Mouse (Mus musculus) cerebellum, adult 18-20 months (tissue): ENCODE measurements around the gene Col12a1.

Experiments
- DNase-seq, 2 experiments: peaks; one replicate each; pipeline ENCODE4 v3.0.0; 2021

The Col12a1 gene

DNA sequence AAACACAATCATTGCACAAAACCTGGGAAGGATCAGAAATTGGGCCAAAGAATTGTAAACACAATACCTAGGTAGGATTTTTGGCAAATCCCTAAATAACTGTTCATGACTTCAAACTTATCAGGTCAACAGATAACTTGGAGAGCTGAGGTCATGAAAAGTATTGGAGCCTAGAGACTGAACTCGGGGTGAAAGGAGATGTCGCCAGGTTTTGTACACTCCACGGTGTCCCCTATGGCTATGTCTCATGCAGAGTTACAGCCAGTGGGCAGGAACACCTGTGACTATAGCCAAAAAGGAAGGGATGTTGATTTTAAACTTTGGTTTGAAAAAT is 118.4 kb downstream of the Col12a1 start:
- no peak for DNase-seq

DNA sequence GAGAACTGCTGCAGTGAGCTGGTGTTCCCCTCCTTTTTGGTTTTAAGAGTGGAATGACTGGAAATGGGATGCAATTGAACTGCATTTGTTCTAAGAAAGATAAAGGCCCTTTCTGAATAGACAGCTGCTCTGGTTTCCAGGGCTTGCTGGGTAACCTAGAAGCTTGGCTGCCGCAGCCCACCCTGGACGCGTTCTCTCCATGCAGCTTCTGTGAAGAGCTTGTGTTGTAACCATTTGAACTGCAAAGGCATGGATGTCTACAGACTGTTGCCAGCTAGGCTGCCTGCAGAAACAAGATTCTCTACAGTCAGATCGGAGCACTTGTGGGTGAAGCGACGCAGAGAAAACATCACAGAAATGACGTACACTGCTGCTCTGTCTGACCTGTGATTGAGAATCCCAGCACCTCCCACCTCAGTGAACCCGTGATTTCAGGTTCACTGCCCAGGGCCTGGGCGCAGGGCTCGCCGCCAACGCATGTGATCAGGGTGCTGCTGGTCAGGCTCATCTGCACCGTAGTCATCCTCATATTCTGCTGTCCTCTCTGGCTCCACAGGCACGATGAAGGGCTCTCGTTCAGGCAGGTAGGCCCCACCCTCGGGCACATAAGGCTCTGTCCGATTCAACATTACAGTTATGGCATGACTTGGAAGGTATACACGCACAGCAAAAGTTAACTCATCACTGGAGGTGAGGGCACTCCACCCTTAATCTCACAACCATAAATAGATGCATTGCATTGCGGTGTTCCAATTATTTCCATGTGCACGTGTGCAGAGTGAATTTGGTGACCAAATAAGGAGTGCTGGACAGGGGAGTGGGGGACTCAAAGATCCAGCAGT is 119.0 kb downstream of the Col12a1 start:
- no peak for DNase-seq

DNA sequence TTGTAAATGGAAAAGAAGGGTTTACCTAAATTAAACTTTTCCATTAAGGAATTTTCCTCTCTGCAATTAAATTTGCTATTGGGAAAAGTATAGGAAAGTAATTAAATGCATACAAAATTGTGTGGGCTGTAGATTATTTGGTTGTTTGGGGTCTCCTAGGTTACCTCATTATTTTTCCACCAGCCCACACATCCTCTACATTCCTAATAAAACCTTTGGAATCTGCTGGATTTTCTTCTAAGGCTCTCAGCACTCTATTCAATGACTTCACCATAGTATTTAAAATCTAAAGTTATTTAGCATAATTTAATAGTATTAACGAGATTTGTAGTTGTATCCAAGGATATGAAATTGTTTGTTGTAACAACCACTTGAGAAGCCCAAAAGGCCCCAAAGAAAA is 120.1 kb downstream of the Col12a1 start:
- no peak for DNase-seq

DNA sequence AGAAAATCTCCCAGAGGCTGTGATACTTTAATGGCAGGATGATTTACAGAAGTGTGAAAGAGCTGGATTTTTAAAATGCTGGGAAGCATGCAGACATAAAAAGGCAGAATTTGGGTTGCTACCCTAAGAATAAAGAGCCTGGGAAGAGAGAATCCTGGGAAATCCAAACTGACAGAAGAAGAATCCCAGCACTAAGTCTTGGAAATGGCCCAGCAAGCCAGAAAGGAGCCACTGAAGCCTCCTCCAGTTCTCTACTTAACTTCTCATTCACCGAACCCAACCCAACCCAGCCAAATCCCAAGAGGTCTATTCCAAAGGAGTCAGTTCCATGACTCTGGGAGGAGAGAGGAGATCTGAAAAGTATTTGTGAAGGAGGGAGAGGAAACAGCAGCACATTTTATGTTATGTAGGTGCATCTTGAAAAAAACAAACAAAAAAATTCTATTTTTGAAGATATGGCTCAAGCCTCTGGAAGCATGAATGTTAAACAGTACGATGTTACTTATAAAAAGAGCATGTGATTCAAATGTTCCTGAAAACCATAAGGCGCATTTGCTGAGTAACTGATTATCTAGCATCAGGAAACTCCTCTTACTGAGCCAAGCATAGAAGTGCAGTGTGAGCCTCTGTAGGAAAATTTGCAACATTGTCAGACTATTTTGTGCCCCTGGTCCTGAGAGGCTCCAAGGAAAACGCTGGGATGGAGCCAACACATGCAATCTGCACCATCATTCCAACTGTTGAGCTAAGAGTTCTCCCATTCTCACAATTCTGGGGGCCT is 132.0 kb downstream of the Col12a1 start:
- DNase-seq = no peak

DNA sequence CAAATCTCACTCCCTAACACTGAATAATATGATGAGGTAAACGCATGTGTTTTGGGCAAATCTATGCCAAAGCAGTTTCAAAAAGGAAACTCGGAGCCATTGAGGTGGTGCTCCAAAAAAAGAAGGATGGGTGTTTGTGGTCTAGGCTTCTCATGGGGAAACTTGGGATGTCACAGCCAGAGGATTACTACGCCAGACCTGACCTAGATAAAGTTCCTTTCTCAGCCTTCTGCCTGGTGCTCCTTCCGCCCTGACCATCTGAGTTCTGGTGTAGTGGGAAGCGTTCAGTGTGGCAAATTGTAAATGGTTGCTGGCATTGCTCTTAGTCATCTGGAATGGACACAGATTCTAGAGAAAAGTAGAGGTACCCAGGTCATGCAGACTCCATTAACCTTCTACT is 151.8 kb downstream of the Col12a1 start:
- no peak for DNase-seq

DNA sequence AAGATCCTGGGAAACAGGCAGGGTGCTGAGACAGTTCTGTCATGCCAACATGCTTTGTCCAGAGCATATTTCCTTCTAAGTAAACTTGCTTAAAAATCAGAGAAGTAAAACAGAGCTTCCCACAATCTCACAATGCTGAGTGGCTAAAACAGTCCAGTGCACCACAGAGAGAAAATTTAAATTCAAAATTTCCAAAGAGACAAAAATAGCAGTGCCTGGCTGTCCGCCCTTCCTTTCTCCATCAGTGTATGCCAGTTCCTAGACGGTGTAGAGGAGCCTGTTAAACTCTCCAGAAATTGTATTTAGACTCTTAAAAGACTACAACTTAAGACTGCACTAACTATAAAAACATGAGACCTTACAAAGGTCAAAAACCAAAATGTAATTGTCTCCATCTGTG is 165.3 kb downstream of the Col12a1 start:
- DNase-seq = no peak
